17 mouse cellular contexts compared by ENCODE assay signal in genomic region chr19:24518384-24518783, GRCm38 (mm10). TPM values are rescaled to one million over a fixed set of nuclear protein-coding genes. Genes with fewer than 3 reads are reported as not detected.
"Had no signal": no experiment of that assay in that cellular context is flagged by ENCODE, and none has a peak within 500 bp of the region (broad histone marks: within the 10 kb centered on the region; RNA-seq: fewer than 3 reads in every experiment).

No protein-coding gene starts in this region.

- H3K36me3 ChIP-seq: limb, embryonic 12.5 days; lung, embryonic 15.5 days; neural tube, embryonic 15.5 days had no signal

- H3K4me2 ChIP-seq: limb, embryonic 12.5 days; lung, embryonic 15.5 days; midbrain, embryonic 11.5 days; neural tube, embryonic 15.5 days had no signal

- H3K4me3 ChIP-seq: layer of hippocampus, adult 2 months; limb, embryonic 12.5 days; lung, embryonic 15.5 days; megakaryocyte, embryonic 14.5 days; neural tube, embryonic 15.5 days had no signal

- H3K9ac ChIP-seq: limb, embryonic 12.5 days; lung, embryonic 15.5 days; neural tube, embryonic 15.5 days had no signal

- H3K4me1 ChIP-seq: limb, embryonic 12.5 days; neural tube, embryonic 15.5 days had no signal

- DNase-seq: kidney, adult 11 months; kidney, postnatal 10 days; kidney, postnatal 4 days; lung, postnatal 14 days; right cerebral cortex, postnatal 4 days; spleen, adult 18-20 months; thymus, adult 18-20 months; thymus, postnatal 14 days had no signal

- H3K27ac ChIP-seq: layer of hippocampus, adult 2 months; limb, embryonic 12.5 days; lung, embryonic 15.5 days; macrophage; neural tube, embryonic 15.5 days had no signal

- H3K27me3 ChIP-seq: limb, embryonic 12.5 days; lung, embryonic 15.5 days; megakaryocyte, embryonic 14.5 days; neural tube, embryonic 15.5 days had no signal

- H3K9me3 ChIP-seq: limb, embryonic 12.5 days; lung, embryonic 15.5 days; megakaryocyte, embryonic 14.5 days; neural tube, embryonic 15.5 days had no signal

- ATAC-seq: midbrain, embryonic 16.5 days had no signal

RNA-seq across cellular contexts. Expression of gene Pip5k1b, which starts 37.3 kb away (rescaled TPM):
- polyA plus RNA-seq: liver, adult 2 months had no signal
